Mouse (Mus musculus): ENCODE measurements around the gene Crb1. TPM values are rescaled to one million over a fixed set of nuclear protein-coding genes. Genes with fewer than 3 reads are reported as not detected.
A peak's percentile ranks its signal among the peaks of the same experiment; 100 is the strongest.

Crb1 gene
- total and polyA plus RNA-seq, 3 experiments = 0.10 to 0.25 (median 0.12) TPM

GRCm38 (mm10) chr1:139421875-139422791 is 45.2 kb upstream of the Crb1 start, which contains the start of gene Zbtb41 (continued):
- peak; percentile 99 for TF ChIP-seq NRF1 (IDR thresholded peaks at IDR 0.05; ENCODE audit: low read depth, low read length)
- TF ChIP-seq ZNF384 (IDR thresholded peaks at IDR 0.05; ENCODE audit: low read depth, low read length) = no peak
- no peak for TF ChIP-seq ZC3H11A (IDR thresholded peaks at IDR 0.05; ENCODE audit: low read depth, low read length)
- no peak for TF ChIP-seq JUND (conservative IDR thresholded peaks at IDR 0.05; ENCODE audit: low read depth, low read length)
- TF ChIP-seq RCOR1 (conservative IDR thresholded peaks at IDR 0.05; ENCODE audit: low read depth, low read length) = 0 out of 2 replicates have a peak, but pooled peaks have one; percentile 34
- TF ChIP-seq ZMIZ1 (IDR thresholded peaks at IDR 0.05; ENCODE audit: low read depth, low read length) = peak; percentile 81; the same call in 1 of the 2 replicates
- TF ChIP-seq UBTF (IDR thresholded peaks at IDR 0.05; ENCODE audit: low read depth, low read length) = peak; percentile 59
- TF ChIP-seq CTCF (conservative IDR thresholded peaks at IDR 0.05 in 1 of 2, IDR thresholded peaks at IDR 0.05 in 1 of 2; ENCODE audit: low read depth in 2 of 2, low read length in 2 of 2) = peak in 1 of 2 experiments; percentile 65; a peak in 2 of 4 replicates
- TF ChIP-seq MAFK (IDR thresholded peaks at IDR 0.05; ENCODE audit: insufficient replicate concordance, low read length) = no peak
- TF ChIP-seq MAX (IDR thresholded peaks at IDR 0.05; ENCODE audit: low read length) = peak; percentile 50; the same call in 1 of the 2 replicates
- peak; percentile 98 for TF ChIP-seq NELFE (IDR thresholded peaks at IDR 0.05; ENCODE audit: low read depth, low read length)
- no peak for TF ChIP-seq MAZ (IDR thresholded peaks at IDR 0.05; ENCODE audit: low read depth, low read length)
- TF ChIP-seq CHD2 (IDR thresholded peaks at IDR 0.05; ENCODE audit: low read length) = no peak
- TF ChIP-seq E2F4 (IDR thresholded peaks at IDR 0.05; ENCODE audit: insufficient replicate concordance, low read depth, low read length) = no peak
- peak; percentile 69 for TF ChIP-seq TBP (conservative IDR thresholded peaks at IDR 0.05; ENCODE audit: low read depth, low read length)
- no peak for TF ChIP-seq USF2 (conservative IDR thresholded peaks at IDR 0.05; ENCODE audit: low read depth, low read length)
- TF ChIP-seq GABPA (IDR thresholded peaks at IDR 0.05; ENCODE audit: insufficient replicate concordance, low read depth, low read length) = no peak

- in situ Hi-C loops (cut with MboI; ENCODE audit: low pct_ligation_motif_present, low pct_unique_long_range_greater_than_20kb, low sequenced_read_pairs) = no loop called here
- no peak overlapping the region for H3K27ac ChIP-seq (ENCODE audit: insufficient read depth, low read depth)
- no peaks in the 10 kb centered on the region for H3K27me3 ChIP-seq (replicated peaks)
- no peak for DNase-seq (ENCODE audit: extremely low read depth)
- no peaks in the 10 kb centered on the region for H3K9me3 ChIP-seq (replicated peaks; ENCODE audit: low read length)
- peaks cover 22% of the 10 kb centered on the region for H3K79me2 ChIP-seq (replicated peaks; ENCODE audit: control insufficient read depth, extremely low read depth, insufficient read depth, poor library complexity, severe bottlenecking)
- peaks cover 3 to 18% of the 10 kb centered on the region in 2 experiments; a peak in 3 of 4 replicates for H3K4me1 ChIP-seq (ENCODE audit: control insufficient read depth in 1 of 2, insufficient read depth in 2 of 2)
- H3K36me3 ChIP-seq (replicated peaks in 1 of 2; ENCODE audit: control insufficient read depth in 1 of 2, insufficient read depth in 1 of 2, low read length in 1 of 2) = no peaks in the 10 kb centered on the region
- peak overlapping the region; percentile 88 for H3K9ac ChIP-seq (ENCODE audit: insufficient read depth, low read depth)
- dilution Hi-C loops (cut with MboI; ENCODE audit: extremely low pct_ligation_motif_present, extremely low pct_unique_long_range_greater_than_20kb, low sequenced_read_pairs) = no loop called here
- no peak for TF ChIP-seq ELF1 (IDR thresholded peaks at IDR 0.05; ENCODE audit: low read depth, low read length)
- TF ChIP-seq GABPA (IDR thresholded peaks at IDR 0.05; ENCODE audit: insufficient replicate concordance, low read depth, low read length) = no peak
- no peak for TF ChIP-seq ETS1 (conservative IDR thresholded peaks at IDR 0.05; ENCODE audit: low read depth, low read length)
- no peak for TF ChIP-seq USF1 (IDR thresholded peaks at IDR 0.05; ENCODE audit: low read depth, low read length)
- no peak for TF ChIP-seq ZNF384 (IDR thresholded peaks at IDR 0.05; ENCODE audit: low read depth, low read length)
- no peak for TF ChIP-seq MAFK (IDR thresholded peaks at IDR 0.05; ENCODE audit: insufficient replicate concordance, low read length)
- TF ChIP-seq ZMIZ1 (IDR thresholded peaks at IDR 0.05; ENCODE audit: low read depth, low read length) = no peak
- TF ChIP-seq IRF4 (IDR thresholded peaks at IDR 0.05; ENCODE audit: low read depth, low read length) = no peak
- no peak for TF ChIP-seq SMC3 (IDR thresholded peaks at IDR 0.05; ENCODE audit: low read depth, low read length)
- no peak for TF ChIP-seq NRF1 (IDR thresholded peaks at IDR 0.05; ENCODE audit: low read depth, low read length)
- TF ChIP-seq RCOR1 (conservative IDR thresholded peaks at IDR 0.05; ENCODE audit: low read depth, low read length) = no peak
- no peak for TF ChIP-seq HCFC1 (IDR thresholded peaks at IDR 0.05; ENCODE audit: low read depth, low read length)
- TF ChIP-seq TBP (conservative IDR thresholded peaks at IDR 0.05; ENCODE audit: low read depth, low read length) = no peak
- TF ChIP-seq POLR2A (IDR thresholded peaks at IDR 0.05; ENCODE audit: low read depth, low read length) = no peak
- TF ChIP-seq CHD1 (IDR thresholded peaks at IDR 0.05; ENCODE audit: low read depth, low read length) = no peak
- TF ChIP-seq JUN (IDR thresholded peaks at IDR 0.05; ENCODE audit: insufficient read depth, low read depth, low read length) = no peak
- peak overlapping the region; percentile 70; the same call in 1 of the 2 replicates for H3K4me2 ChIP-seq (ENCODE audit: insufficient read depth, low read depth, poor library complexity, severe bottlenecking)
- peak overlapping the region; percentile 81 to 94 (median 93) for H3K4me3 ChIP-seq (replicated peaks in 1 of 3; ENCODE audit: low read depth in 2 of 3, low read length in 2 of 3, poor library complexity in 1 of 3)
Measured at GRCm38 (mm10) chr1:139421521-139421874, 44.6 kb upstream of the Crb1 start.

Data from CH12.LX (cell line).